Mouse (Mus musculus) MEL-GATA-1-ER (cell line): ENCODE measurements around the gene Hist1h4c.

ENCODE experiments used
- DNase-seq: peaks from one replicate; pipeline ENCODE4 v3.0.0-alpha.2; 2012; ENCODE audit warnings: low read depth; ENCODE audit errors: extremely low read depth

Gene Hist1h4c

GRCm38 (mm10) chr13:23697491-23698299 is 559 bp downstream of the Hist1h4c start:
- peak; percentile 94 for DNase-seq

- DNase-seq, result peak; percentile 81
Observed at GRCm38 (mm10) chr13:23696061-23696474, 2.2 kb downstream of the Hist1h4c start.

- no peak for DNase-seq
Observed at GRCm38 (mm10) chr13:23695514-23695913, 2.7 kb downstream of the Hist1h4c start, which contains the start of gene Hist1h1t. Hist1h1t (plus strand) TSS chr13:23695814.

- DNase-seq, result no peak
Observed at GRCm38 (mm10) chr13:23694956-23695355, 3.3 kb downstream of the Hist1h4c start.

GRCm38 (mm10) chr13:23693856-23694440 is 4.3 kb downstream of the Hist1h4c start:
- no peak for DNase-seq

GRCm38 (mm10) chr13:23689459-23689858 is 8.8 kb downstream of the Hist1h4c start:
- no peak for DNase-seq

GRCm38 (mm10) chr13:23688956-23689355 is 9.3 kb downstream of the Hist1h4c start:
- DNase-seq, result no peak

- DNase-seq, result no peak
Observed at GRCm38 (mm10) chr13:23687907-23688306, 10.3 kb downstream of the Hist1h4c start.

- no peak for DNase-seq
Observed at GRCm38 (mm10) chr13:23687181-23687580, 11.1 kb downstream of the Hist1h4c start.

- DNase-seq, result no peak
Observed at GRCm38 (mm10) chr13:23685966-23686365, 12.3 kb downstream of the Hist1h4c start.

GRCm38 (mm10) chr13:23685121-23685861 is 13.0 kb downstream of the Hist1h4c start:
- no peak for DNase-seq

GRCm38 (mm10) chr13:23684295-23684945 is 13.8 kb downstream of the Hist1h4c start:
- DNase-seq, result peak; percentile 96

- DNase-seq, result peak; percentile 100
Observed at GRCm38 (mm10) chr13:23683755-23684281, 14.4 kb downstream of the Hist1h4c start, which contains the start of the genes Hist1h2ac and Hist1h2bc. Hist1h2ac (minus strand) TSS chr13:23683948. Hist1h2bc (plus strand) TSS chr13:23684199.

- peak; percentile 62 for DNase-seq
Observed at GRCm38 (mm10) chr13:23682947-23683754, 15.1 kb downstream of the Hist1h4c start.

GRCm38 (mm10) chr13:23682623-23682946 is 15.7 kb downstream of the Hist1h4c start:
- DNase-seq, result no peak

GRCm38 (mm10) chr13:23681990-23682582 is 16.2 kb downstream of the Hist1h4c start:
- DNase-seq, result no peak

- DNase-seq, result no peak
Observed at GRCm38 (mm10) chr13:23662536-23662935, 35.7 kb downstream of the Hist1h4c start.

GRCm38 (mm10) chr13:23659636-23660366 is 38.5 kb downstream of the Hist1h4c start:
- no peak for DNase-seq
